ENCODE assay signal across 18 mouse cellular contexts in genomic region chr9:15551933-15552851, GRCm38 (mm10). TPM values are rescaled to one million over a fixed set of nuclear protein-coding genes. Genes with fewer than 3 reads are reported as not detected.
DNase-seq lines count a peak whose midpoint lies in the region; TF ChIP-seq lines count a peak whose summit lies in the region.
"Had no signal": no experiment of that assay in that cellular context is flagged by ENCODE, and none has a peak within 500 bp of the region (broad histone marks: within the 10 kb centered on the region; RNA-seq: fewer than 3 reads in every experiment).

No protein-coding gene starts in this region.

- peaks cover 12 to 47% of the 10 kb centered on the region in 2 experiments for H3K4me1 ChIP-seq in CH12.LX (ENCODE audit: control insufficient read depth in 1 of 2, insufficient read depth in 2 of 2)
- H3K4me1 ChIP-seq: hindbrain, embryonic 13.5 days; limb, embryonic 15.5 days; neural tube, embryonic 12.5 days had no signal

- TF ChIP-seq CTCF in CH12.LX (conservative IDR thresholded peaks at IDR 0.05 in 1 of 2, IDR thresholded peaks at IDR 0.05 in 1 of 2; ENCODE audit: low read depth in 2 of 2, low read length in 2 of 2) = no peak

- no peak overlapping the region for H3K4me3 ChIP-seq in CH12.LX (replicated peaks in 1 of 3; ENCODE audit: low read depth in 2 of 3, low read length in 2 of 3, poor library complexity in 1 of 3)
- H3K4me3 ChIP-seq: heart, adult 2 months; hindbrain, embryonic 13.5 days; limb, embryonic 15.5 days; neural tube, embryonic 12.5 days had no signal

- H3K36me3 ChIP-seq in CH12.LX (replicated peaks in 1 of 2; ENCODE audit: control insufficient read depth in 1 of 2, insufficient read depth in 1 of 2, low read length in 1 of 2) = peaks cover 0 to 10% of the 10 kb centered on the region in 2 experiments
- H3K36me3 ChIP-seq: hindbrain, embryonic 13.5 days; limb, embryonic 15.5 days; neural tube, embryonic 12.5 days had no signal

- H3K9ac ChIP-seq in CH12.LX (ENCODE audit: insufficient read depth, low read depth) = no peak overlapping the region
- H3K9ac ChIP-seq: hindbrain, embryonic 13.5 days; limb, embryonic 15.5 days; neural tube, embryonic 12.5 days had no signal

- no peak for TF ChIP-seq EP300 in CH12.LX (IDR thresholded peaks at IDR 0.05; ENCODE audit: low read length)

- H3K79me2 ChIP-seq in CH12.LX (replicated peaks; ENCODE audit: control insufficient read depth, extremely low read depth, insufficient read depth, poor library complexity, severe bottlenecking) = no peaks in the 10 kb centered on the region

- dilution Hi-C loops in CH12.LX (cut with MboI; ENCODE audit: extremely low pct_ligation_motif_present, extremely low pct_unique_long_range_greater_than_20kb, low sequenced_read_pairs) = no loop called here

- TF ChIP-seq RAD21 in CH12.LX (IDR thresholded peaks at IDR 0.05; ENCODE audit: low read depth, low read length) = no peak

- H3K27ac ChIP-seq in CH12.LX (ENCODE audit: insufficient read depth, low read depth) = peak overlapping the region; percentile 4; the same call in 1 of the 2 replicates
- H3K27ac ChIP-seq: heart, adult 2 months; hindbrain, embryonic 13.5 days; limb, embryonic 15.5 days; neural tube, embryonic 12.5 days had no signal

- TF ChIP-seq POLR2A in CH12.LX (IDR thresholded peaks at IDR 0.05; ENCODE audit: low read depth, low read length) = no peak

- peaks cover 6% of the 10 kb centered on the region for H3K9me3 ChIP-seq in CH12.LX (replicated peaks; ENCODE audit: low read length)
- H3K9me3 ChIP-seq: hindbrain, embryonic 13.5 days; limb, embryonic 15.5 days; neural tube, embryonic 12.5 days had no signal

- H3K4me2 ChIP-seq in CH12.LX (ENCODE audit: insufficient read depth, low read depth, poor library complexity, severe bottlenecking) = no peak overlapping the region
- H3K4me2 ChIP-seq: hindbrain, embryonic 13.5 days; limb, embryonic 15.5 days; midbrain, embryonic 11.5 days; neural tube, embryonic 12.5 days had no signal

- in situ Hi-C loops in CH12.LX (cut with MboI; ENCODE audit: low pct_ligation_motif_present, low pct_unique_long_range_greater_than_20kb, low sequenced_read_pairs) = no loop called here

- DNase-seq in cerebellum, postnatal 14 days = peak; percentile 50 to 60
- no peak for DNase-seq in cerebellum, adult 18-20 months
- DNase-seq in layer of hippocampus, adult 11-12 months (ENCODE audit: low spot score) = peak; percentile 42
- DNase-seq in layer of hippocampus, postnatal 10 days (ENCODE audit: low spot score in 2 of 2) = no peak
- no peak for DNase-seq in CH12.LX (ENCODE audit: extremely low read depth)
- peak; percentile 33 for DNase-seq in layer of hippocampus, adult 9-10 months (ENCODE audit: low spot score)
- DNase-seq in adrenal gland, adult 8-10 months = no peak
- DNase-seq in gastrocnemius, postnatal 25 days = no peak
- DNase-seq: cerebellum, adult 2 months; embryo, embryonic 11 days; heart, adult 2 months; kidney, adult 2 months; kidney, postnatal 36 days; thymus, adult 18-20 months had no signal

- no peaks in the 10 kb centered on the region for H3K27me3 ChIP-seq in CH12.LX (replicated peaks)
- H3K27me3 ChIP-seq: hindbrain, embryonic 13.5 days; limb, embryonic 15.5 days; neural tube, embryonic 12.5 days had no signal

TF ChIP-seq in CH12.LX, 34 proteins besides CTCF, POLR2A, EP300 and RAD21:
- TF ChIP-seq BHLHE40 (IDR thresholded peaks at IDR 0.05; ENCODE audit: low read depth, low read length) (no peak), MAFK (IDR thresholded peaks at IDR 0.05; ENCODE audit: insufficient replicate concordance, low read length) (no peak), JUND (conservative IDR thresholded peaks at IDR 0.05; ENCODE audit: low read depth, low read length) (no peak), SIN3A (IDR thresholded peaks at IDR 0.05; ENCODE audit: low read length) (no peak; the same call in 1 of the 2 replicates), RCOR1 (conservative IDR thresholded peaks at IDR 0.05; ENCODE audit: low read depth, low read length) (no peak), IRF4 (IDR thresholded peaks at IDR 0.05; ENCODE audit: low read depth, low read length) (no peak), CHD1 (IDR thresholded peaks at IDR 0.05; ENCODE audit: low read depth, low read length) (no peak), NRF1 (IDR thresholded peaks at IDR 0.05; ENCODE audit: low read depth, low read length) (no peak), USF1 (IDR thresholded peaks at IDR 0.05; ENCODE audit: low read depth, low read length) (no peak), HCFC1 (IDR thresholded peaks at IDR 0.05; ENCODE audit: low read depth, low read length) (no peak), KAT2A (IDR thresholded peaks at IDR 0.05; ENCODE audit: insufficient replicate concordance, low read length) (no peak), MEF2A (IDR thresholded peaks at IDR 0.05; ENCODE audit: borderline replicate concordance, low read depth, low read length) (no peak), ELF1 (IDR thresholded peaks at IDR 0.05; ENCODE audit: low read depth, low read length) (no peak), MXI1 (IDR thresholded peaks at IDR 0.05; ENCODE audit: low read depth, low read length) (no peak), ETS1 (conservative IDR thresholded peaks at IDR 0.05; ENCODE audit: low read depth, low read length) (no peak)

RNA-seq across cellular contexts. Expression of gene Smco4, which starts 59.0 kb away (rescaled TPM):
- 1 to 10 TPM; 5.5 to 8.7 TPM for total RNA-seq in layer of hippocampus, postnatal 10 days (2021)
- 46.2 and 49.6 TPM in 2 replicates for total RNA-seq in CH12.LX (2012; rRNA removed)
- total RNA-seq in CH12.LX (2014; rRNA removed) = 24.8 and 26.9 TPM in 2 replicates
- polyA plus RNA-seq in CH12.LX (2012; ENCODE audit: insufficient read length, low read depth) = 64.4 and 65.6 TPM in 2 replicates
- 10 to 100 TPM; 26.9 to 37.0 (median 28.7) TPM for total RNA-seq in adrenal gland, adult 8-10 months (2022)
- 10 to 100 TPM in 1 of 2 experiments, 1 to 10 TPM in 1; 9.4 to 11.3 TPM for total RNA-seq in gastrocnemius, postnatal 25 days (2021)

Comparison
In these comparisons a context has a peak if more than half of its experiments do, and no peak if none do; other contexts are left out.
1. DNase-seq: peak in cerebellum, postnatal 14 days (2 of 2), layer of hippocampus, adult 11-12 months (single experiment) and layer of hippocampus, adult 9-10 months (single experiment); none in cerebellum, adult 18-20 months (0 of 2), layer of hippocampus, postnatal 10 days (0 of 2), CH12.LX (single experiment), adrenal gland, adult 8-10 months (single experiment) and gastrocnemius, postnatal 25 days (single experiment).